In the genomic region with DNA sequence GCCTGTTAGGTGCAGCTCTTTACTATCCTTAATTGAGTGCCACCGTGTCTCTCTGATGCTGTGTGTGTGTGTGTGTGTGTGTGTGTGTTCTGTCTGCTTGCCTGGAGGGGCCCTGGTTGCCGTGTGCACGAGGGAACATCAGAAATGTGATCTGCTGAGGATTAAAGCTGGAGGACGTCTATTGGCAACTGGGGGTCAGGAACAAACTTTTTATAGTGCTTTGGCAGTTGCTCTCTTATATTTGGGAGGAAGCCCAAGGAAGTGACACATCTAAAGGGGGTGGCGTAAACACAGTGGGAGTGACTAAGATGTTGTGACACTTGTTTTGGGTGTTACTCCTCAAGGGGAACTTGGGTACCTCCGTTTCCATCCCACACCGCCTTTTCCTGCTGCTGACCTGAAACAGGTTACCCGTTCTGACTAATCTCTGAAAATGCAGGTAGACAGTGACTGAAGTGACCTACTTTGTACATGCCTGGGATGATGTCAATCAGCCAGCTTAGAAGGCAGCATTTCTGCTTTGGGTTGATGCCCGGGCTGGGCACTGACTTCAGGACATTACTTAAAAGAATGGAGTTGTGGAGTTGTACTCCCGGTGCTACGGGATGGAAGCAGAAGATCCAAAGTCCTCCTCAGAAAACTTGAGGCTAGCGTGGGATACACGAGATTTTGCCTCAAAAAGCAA, we compare ENCODE assay signal across 7 mouse cellular contexts. TPM values are rescaled to one million over a fixed set of nuclear protein-coding genes. Genes with fewer than 3 reads are reported as not detected.
DNase-seq lines count a peak whose midpoint lies in the region; ATAC-seq and TF ChIP-seq lines count a peak whose summit lies in the region.

No protein-coding gene starts in this region.

- no peak for DNase-seq in neural tube, embryonic 10.5 days (ENCODE audit: extremely low spot score, low spot score)
- DNase-seq in brain, adult 2 months (ENCODE audit: low read depth, low spot score), result peak; percentile 31
- peak; percentile 53 to 65 for DNase-seq in heart, adult 9 months (ENCODE audit: low spot score in 2 of 2)
- DNase-seq in lung, postnatal 0 days (ENCODE audit: low spot score), result peak; percentile 91
- peak; percentile 76 for DNase-seq in splenic B cell, adult 2 months (ENCODE audit: low read depth, low spot score)
- no peak for DNase-seq in right cerebral cortex, postnatal 14 days

- H3K4me2 ChIP-seq in neural tube, embryonic 12.5 days (replicated peaks), result no peak overlapping the region; the same call in 1 of the 2 replicates
- no peak overlapping the region for H3K4me2 ChIP-seq in lung, postnatal 0 days (replicated peaks; ENCODE audit: low read depth, low read length)

- no peak overlapping the region for H3K4me3 ChIP-seq in neural tube, embryonic 12.5 days
- H3K4me3 ChIP-seq in lung, postnatal 0 days (ENCODE audit: low read depth, low read length), result no peak overlapping the region

- peak; percentile 68 for TF ChIP-seq EP300 in lung, postnatal 0 days (IDR thresholded peaks at IDR 0.05)

- H3K27ac ChIP-seq in neural tube, embryonic 12.5 days, result no peak overlapping the region
- peak overlapping the region; percentile 67 for H3K27ac ChIP-seq in lung, postnatal 0 days (ENCODE audit: low read length)

- no peak for TF ChIP-seq CTCF in lung, postnatal 0 days (IDR thresholded peaks at IDR 0.05)

- peak; percentile 37; the same call in 1 of the 2 replicates for ATAC-seq in neural tube, embryonic 12.5 days (ENCODE audit: low FRiP score, low read depth)
- peak; percentile 62 for ATAC-seq in lung, postnatal 0 days

- H3K9me3 ChIP-seq in neural tube, embryonic 12.5 days, result no peaks in the 10 kb centered on the region
- H3K9me3 ChIP-seq in lung, postnatal 0 days (ENCODE audit: low read length), result no peaks in the 10 kb centered on the region

- H3K9ac ChIP-seq in neural tube, embryonic 12.5 days, result no peak overlapping the region
- H3K9ac ChIP-seq in lung, postnatal 0 days (replicated peaks; ENCODE audit: low read depth), result no peak overlapping the region

- WGBS in neural tube, embryonic 12.5 days, result 71% methylated on average over 13 of the region's 13 CpGs
- WGBS in lung, postnatal 0 days, result 43% methylated on average over 13 of the region's 13 CpGs

- peaks cover 13% of the 10 kb centered on the region; the same call in 1 of the 2 replicates for H3K4me1 ChIP-seq in neural tube, embryonic 12.5 days
- H3K4me1 ChIP-seq in lung, postnatal 0 days (ENCODE audit: insufficient read depth, low read depth, low read length), result peaks cover 6% of the 10 kb centered on the region; the same call in 1 of the 2 replicates

- H3K27me3 ChIP-seq in neural tube, embryonic 12.5 days (replicated peaks), result no peaks in the 10 kb centered on the region
- no peaks in the 10 kb centered on the region for H3K27me3 ChIP-seq in lung, postnatal 0 days (replicated peaks; ENCODE audit: insufficient read depth, low read length)
- H3K27me3 ChIP-seq in splenic B cell, adult 2 months (ENCODE audit: control insufficient read depth, insufficient read depth, low read length, poor library complexity, severe bottlenecking), result no peaks in the 10 kb centered on the region

- no peaks in the 10 kb centered on the region for H3K36me3 ChIP-seq in neural tube, embryonic 12.5 days
- no peaks in the 10 kb centered on the region for H3K36me3 ChIP-seq in lung, postnatal 0 days (ENCODE audit: insufficient read depth, low read length)
- H3K36me3 ChIP-seq in splenic B cell, adult 2 months (ENCODE audit: control insufficient read depth, insufficient read depth, low read length, poor library complexity, severe bottlenecking), result no peaks in the 10 kb centered on the region

RNA-seq across cellular contexts. Expression of a gene that starts 37.0 kb away (rescaled TPM):
- 36.0 and 39.1 TPM in 2 replicates for polyA plus RNA-seq in neural tube, embryonic 12.5 days (2016; fragmentation: Nextera tagmentation; extraction: Ambion mirVana)
- 27.5 and 31.8 TPM in 2 replicates for polyA plus RNA-seq in lung, postnatal 0 days (2015; fragmentation: Nextera tagmentation; extraction: Ambion mirVana)

Comparison
In these comparisons a context has a peak if more than half of its experiments do, and no peak if none do; other contexts are left out.
1. DNase-seq: peak in brain, adult 2 months (single experiment), heart, adult 9 months (2 of 2), lung, postnatal 0 days (single experiment) and splenic B cell, adult 2 months (single experiment); none in neural tube, embryonic 10.5 days (single experiment) and right cerebral cortex, postnatal 14 days (single experiment).